Mouse (Mus musculus) heart, adult 8-10 months (tissue): ENCODE measurements at regions not wholly inside any gene's neighbourhood (a gene's known extent, or its start where the extent isn't known, plus 50 kb on each side); places are given as distances from the start of the nearest gene placed in this dataset.

ENCODE experiments used
- DNase-seq: peaks from one replicate; pipeline ENCODE4 v3.0.0; 2022; ENCODE audit warnings: low spot score

DNA sequence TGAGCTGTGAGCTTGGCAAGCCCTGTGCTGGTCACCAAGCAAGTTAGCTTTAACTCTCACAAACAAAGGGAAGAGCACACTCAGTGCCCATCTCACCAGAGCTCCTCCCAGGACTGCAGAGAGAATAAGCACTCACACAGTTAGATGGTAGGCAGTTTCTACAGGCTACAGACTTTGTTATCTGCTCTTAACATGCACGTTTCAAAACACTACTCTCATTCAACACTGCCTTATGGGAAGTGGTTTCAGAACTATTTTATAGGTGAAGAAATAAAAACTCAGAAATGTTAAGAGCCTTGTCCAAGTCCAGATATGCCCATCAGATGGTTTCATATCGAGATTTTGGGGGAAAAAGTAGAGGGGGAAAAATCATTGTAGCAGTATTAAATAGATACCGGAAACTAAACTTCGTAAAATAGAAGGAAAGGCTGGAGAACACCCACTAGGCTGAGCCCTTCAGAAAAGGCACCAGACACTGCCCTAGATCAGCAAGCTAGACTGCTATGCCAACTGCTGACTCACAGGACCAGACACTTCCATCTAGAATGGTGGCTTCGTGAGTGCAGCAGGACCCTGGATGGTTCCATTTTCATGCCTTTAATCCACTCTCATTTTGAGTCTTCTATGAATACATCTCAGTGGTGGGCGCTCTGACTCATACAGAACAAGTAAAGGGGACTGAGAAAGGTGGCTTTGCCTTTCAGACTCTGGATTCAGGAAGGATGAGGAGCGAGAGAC is 51.3 kb upstream of the Serbp1 start:
- no peak for DNase-seq

DNA sequence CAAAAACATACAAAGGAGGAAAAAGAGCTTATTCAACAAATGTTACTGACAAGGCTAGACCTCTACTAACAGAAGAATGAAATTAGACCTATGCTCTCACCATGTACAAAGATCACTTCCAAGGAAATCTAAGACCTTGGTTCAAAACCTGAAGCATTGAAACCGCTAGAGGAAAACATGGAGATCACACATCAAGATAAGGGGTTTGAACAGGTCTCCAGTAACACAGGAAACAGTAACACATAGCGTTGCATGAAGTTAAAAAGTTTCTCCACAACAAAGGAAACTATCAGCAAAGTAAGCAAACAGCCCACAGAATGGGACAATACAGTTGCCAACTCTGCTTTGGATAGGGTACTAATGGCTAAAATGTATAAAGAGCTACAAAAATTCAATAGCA is 53.3 kb upstream of the Serbp1 start:
- DNase-seq, result no peak

DNA sequence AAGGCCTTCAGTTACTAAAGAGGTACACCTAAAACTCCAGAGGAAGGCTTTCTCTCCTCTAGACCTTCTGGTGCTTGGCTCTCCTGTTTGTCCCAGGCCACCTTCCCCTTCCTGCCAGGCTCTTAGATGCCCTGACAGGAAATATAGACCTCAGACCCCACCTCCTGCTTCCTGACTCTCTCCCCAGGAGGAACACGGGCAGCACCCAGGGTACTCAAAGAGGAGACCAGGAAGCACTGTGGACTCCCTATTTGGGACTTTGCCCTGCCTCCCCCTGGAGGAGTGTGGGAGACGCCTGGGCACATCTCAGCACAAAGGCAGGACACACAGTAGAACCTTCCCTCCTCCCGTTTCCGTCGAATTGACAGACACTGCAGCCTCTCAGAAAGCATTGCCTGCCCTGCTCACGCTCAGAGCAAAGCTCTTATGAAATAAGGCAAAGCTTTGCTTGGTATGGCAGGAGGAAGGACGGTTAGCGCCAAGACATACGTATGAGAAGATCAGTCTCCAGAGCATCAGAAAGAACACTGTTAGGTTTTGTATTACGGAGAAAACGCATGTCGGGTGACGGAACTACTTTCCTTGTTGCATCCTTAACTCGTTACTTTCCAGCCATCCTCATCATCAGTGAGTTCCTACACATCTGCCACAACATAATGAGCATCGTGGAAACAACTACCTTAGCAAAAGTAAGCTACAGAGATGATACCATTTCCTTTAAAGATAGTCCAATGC is 54.3 kb upstream of the Serbp1 start:
- no peak for DNase-seq

- DNase-seq, result no peak
These were observed 55.5 kb upstream of the Serbp1 start for GRCm38 (mm10) chr6:67182453-67182852.

DNA sequence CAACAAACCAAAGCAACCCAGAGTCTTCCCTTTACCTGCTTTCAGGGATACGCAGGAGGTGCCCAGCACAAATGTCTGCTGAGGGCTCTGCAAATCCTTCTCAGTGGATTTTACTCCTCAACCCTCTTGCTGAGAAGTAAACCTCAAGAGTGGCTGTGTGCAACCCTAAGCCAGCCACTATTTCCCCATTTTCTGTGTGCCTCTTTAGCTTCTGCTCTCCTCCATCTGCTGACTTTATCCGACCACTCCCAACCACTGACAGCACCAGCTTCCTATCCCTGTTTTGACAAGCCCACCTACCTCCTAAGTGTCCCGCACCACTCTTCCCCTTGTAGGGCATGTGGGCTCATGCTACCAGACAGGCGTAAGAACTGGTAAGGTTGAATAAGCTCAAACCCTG is 56.5 kb upstream of the Serbp1 start:
- DNase-seq, result no peak

GRCm38 (mm10) chr6:67179416-67179815 is 58.6 kb upstream of the Serbp1 start:
- no peak for DNase-seq

DNA sequence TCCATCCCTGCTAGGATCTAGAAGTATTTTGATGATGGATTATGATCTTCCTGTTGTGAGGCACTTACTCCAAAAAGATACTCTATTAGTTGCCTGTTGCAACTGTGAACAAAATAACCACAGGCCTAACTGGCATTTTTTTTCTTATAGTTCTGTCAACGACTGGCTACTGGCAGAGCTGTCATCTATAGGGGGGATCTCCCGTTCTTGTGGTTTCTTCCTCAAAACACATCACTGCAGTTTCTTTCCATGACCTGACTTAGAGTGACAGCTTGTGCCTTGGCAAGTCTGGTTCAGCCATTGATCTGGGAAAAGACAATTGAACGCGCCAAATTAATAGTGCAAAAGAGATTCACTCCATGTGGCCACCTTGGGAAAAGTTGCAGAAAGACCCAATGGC is 59.4 kb upstream of the Serbp1 start:
- DNase-seq, result no peak

DNA sequence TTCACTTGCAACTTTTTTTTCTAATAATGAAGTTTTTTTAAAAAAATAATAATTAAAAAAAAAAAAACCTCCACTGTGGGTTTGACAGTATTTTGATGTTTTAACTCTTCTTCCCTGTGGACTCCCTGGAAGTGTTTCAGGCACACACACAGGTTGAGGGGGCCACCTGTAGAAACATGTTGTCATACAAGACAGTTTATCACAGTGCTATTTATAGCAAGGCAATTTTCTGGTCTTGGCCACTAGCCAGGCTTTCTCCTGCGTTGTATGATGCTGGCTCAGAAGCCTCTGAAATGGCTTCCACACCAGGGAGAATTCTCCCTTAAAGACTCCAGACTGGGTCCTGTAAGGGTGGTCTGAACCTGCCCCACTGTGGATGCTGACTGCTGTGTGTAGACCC is 59.9 kb upstream of the Serbp1 start:
- no peak for DNase-seq

- DNase-seq, result no peak
These were observed 67.4 kb upstream of the Serbp1 start for GRCm38 (mm10) chr6:67170674-67170946.

GRCm38 (mm10) chr6:67169873-67170673 is 67.9 kb upstream of the Serbp1 start:
- DNase-seq, result peak; percentile 64

DNA sequence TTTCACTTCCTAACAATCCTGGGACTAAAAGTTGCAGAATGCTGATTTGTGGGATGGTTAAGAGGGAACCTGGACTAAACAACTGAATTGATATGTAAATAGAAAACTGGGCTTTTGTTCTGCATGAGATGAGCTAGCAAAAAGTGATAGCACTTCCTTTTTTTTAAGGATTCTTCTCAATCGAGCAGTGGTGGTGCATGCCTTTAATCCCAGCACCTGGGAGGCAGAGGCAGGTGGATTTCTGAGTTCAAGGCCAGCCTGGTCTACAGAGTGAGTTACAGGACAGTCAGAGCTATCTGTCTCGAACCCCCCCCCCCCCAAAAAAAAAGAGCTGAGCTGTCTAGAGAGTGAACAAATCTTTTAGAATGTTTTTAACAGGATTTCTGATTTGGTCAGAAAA is 69.2 kb upstream of the Serbp1 start:
- DNase-seq, result no peak

- peak; percentile 61 for DNase-seq
These were observed 69.8 kb upstream of the Serbp1 start for GRCm38 (mm10) chr6:67168031-67168777.

GRCm38 (mm10) chr6:67165091-67165490 is 72.9 kb upstream of the Serbp1 start:
- DNase-seq, result no peak

- DNase-seq, result no peak
These were observed 74.0 kb upstream of the Serbp1 start for GRCm38 (mm10) chr6:67163947-67164346.

- DNase-seq, result no peak
These were observed 75.2 kb upstream of the Serbp1 start for GRCm38 (mm10) chr6:67162814-67163213.

DNA sequence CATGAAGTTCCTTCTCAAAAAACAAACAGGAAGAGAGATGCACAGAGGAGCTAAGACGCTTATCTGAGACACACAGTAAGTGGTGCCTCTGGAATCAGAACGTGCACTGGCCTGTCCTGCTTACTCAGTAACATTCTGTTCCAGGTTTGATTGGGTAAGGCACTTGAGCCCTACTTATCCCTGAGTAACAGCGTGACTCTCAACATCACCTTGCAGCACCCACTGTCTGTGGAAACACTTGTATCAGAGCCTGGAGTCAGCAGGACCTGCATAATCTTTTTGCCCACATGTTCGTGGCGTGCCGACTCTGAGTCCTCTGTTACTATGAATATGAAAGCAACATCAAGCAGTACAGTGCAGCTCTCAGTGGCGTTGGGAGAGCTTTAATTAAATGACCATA is 76.4 kb upstream of the Serbp1 start:
- no peak for DNase-seq

- DNase-seq, result no peak
These were observed 77.4 kb upstream of the Serbp1 start for GRCm38 (mm10) chr6:67160564-67160963.

DNA sequence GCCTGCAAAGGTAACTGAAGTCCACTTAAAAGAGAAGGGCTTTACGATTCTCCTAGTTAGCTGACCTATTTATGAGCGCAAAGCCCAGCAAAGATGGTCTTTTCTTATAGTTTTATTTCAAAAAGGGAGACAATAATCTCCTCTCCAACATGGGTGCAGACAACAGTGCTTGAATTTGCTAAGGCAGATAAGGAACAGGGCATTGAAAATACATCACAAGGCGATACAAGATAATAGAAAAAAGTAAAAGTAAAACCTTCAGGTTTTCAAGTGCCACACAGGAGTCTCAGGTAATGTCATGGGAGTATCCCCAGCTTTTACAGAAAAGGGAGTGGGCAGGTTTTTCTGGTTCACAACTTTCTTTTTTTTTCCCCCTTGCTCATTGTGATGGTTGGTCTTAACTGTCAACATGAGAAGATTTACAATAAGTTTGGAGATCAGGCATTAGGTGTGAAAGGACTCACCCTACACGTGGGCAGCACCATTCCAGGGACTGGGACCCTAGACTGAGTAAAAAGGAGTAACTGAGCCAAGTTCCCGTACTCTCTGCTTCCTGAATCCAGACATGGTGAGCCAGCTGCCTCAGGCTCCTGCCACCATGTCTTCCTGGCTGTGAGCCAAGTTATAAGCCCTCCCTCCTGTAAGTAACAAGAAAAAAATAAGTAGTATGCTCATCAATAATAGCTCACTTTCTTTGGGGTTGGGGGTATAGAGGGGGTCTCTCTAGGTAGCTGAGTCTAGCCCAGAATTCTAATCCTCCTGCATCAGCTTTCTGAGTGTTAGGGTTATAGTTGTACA is 78.1 kb upstream of the Serbp1 start:
- DNase-seq, result no peak

GRCm38 (mm10) chr6:67159224-67159623 is 78.8 kb upstream of the Serbp1 start:
- no peak for DNase-seq

DNA sequence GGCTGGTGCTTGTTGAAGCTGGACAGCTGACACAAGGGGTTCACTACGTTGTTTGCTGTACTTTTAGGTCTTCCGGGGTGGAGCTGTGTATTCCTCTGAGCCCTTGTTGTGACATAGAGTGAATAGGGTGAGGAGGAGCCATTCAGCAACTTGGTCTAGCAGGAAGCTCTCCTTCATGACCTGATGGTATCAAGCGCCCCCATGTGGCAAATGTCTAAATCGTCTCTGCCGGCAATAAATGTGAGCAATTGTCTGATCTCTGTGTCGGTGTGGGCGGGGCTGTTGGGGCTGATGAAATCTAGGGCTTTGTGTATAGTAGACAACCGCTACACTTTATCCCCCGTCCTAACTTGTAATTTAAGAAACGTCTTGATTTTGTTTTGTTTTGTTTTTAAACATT is 79.2 kb upstream of the Serbp1 start:
- DNase-seq, result peak; percentile 91

DNA sequence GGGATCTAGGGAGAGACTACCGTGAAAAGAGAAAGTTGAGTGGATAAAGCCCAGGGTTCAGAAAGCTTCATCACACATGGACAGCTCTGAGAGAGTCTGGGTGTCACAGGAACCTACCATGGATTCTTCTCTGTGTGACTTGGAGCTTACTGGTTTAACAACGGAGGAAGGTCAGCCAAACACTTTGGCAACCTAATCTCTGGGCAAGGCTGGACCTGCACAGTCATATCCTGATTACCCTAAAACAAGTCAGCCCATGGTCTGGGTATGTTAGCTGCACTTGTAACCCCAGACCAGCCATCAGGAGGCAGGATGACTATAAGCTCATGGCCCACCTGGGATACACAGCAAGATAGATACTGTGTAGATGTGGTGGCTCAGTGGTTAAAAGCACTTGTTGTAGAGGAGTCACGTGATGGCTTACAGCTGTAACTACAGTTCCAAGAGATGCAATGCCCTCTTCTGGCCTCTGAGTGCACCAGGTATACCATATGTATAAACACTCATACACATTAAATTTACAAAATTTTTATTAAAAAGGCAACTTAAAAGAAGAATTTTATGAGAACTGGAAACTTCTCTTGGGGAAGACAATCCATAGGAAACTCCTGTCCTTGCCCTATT is 85.0 kb upstream of the Serbp1 start:
- no peak for DNase-seq
